Mouse (Mus musculus) lung, postnatal 4 days (tissue): ENCODE data around the gene Rpl12.

ENCODE experiments used
- DNase-seq, 2 experiments: peaks; one replicate each; pipeline ENCODE4 v3.0.0; 2021

Rpl12 gene

DNA sequence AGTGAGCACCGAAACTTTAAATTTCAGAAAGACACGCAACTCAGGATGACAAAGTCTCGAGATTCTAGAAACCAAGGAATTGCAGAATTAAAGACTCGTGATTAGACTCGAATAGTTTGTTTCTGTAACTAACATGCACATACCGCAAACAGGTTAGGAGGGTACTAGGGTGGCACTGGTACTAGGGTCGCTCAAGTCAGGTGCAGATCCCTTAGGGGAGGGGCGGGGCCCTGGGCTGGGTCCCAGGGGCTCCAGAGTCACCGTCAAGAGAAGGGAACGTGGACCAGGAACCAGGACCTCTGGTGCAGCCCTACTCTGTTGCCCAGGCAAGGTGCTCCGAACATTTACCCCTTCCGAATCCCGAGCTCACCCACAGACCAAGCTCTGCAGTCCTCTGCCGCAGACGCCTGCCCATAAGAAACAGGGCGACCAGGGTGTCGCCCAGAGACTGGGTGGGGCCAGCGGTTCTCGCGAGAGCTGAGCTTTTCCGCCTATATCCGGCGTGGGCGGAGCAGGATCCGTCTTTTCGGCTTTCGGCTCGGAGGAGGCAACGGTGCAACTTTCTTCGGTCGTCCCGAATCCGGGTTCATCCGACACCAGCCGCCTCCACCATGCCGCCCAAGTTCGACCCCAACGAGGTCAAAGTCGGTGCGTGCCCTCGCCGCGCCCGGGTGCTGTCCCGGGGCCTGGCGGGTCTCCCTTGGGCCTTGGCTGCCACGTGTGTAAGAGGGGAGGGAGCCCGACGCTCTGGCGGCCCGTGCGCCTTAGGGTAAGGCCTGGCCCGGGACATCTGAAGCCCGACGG is at the start of gene Rpl12, which contains the start of gene Lrsam1:
Gene Rpl12, plus strand, starts transcription at position 368 of the 804 bp plus-strand sequence.
Gene Lrsam1, minus strand, starts transcription at position 423 of the 804 bp plus-strand sequence.
- DNase-seq, result peak; percentile 96 to 97

DNA sequence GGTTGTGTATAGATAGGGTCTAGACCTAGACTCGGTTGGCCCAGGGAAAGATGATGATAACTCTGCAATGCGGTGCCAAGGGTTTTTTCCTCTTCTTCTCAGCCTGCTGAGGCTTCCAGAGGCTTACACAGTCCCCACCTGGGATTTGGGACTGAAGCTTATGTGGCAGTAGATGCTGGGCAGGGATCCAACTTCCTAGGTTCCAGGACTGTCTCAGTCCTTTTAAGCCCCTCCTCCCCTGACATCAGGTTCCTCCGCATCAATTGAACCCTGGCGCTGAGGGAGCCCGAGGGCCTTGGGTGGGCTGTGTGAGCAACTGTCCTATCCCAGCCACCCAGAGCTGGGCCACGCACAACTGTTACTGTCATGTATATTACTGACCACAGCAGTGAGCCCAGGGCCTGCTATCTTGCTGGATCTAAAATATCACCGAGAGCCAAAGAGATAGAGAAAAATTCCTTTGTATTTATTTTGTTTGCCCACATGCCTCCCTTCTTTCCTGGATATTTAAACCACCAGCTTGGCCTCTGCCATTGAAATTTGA is 49.6 kb upstream of the Rpl12 start:
- no peak for DNase-seq

DNA sequence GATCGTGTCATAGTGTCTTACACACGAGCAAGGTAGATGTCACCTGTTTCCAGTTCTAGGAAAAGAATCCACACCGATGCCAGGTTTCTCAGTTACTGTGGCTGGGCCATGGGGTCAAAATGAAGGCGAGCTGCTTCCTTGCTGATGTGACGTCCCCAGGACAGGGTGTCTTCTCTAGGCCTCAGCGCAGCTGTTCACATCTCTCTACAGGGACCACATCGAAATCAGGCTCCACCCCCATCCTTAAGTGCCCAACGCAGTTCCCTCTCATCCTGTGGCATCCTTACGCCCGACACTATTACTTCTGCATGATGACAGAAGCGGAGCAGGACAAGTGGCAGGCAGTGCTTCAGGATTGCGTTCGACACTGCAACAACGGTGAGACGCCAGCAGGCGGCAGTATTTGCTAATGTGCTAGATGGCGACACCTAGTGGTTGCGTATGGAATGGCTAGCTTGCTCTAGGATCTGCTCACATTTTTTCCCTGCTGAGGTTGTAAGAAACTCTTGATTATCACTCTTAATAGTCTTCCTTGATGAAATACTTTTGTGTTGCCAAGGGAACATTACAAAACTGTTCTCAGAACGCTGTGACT is 49.1 kb upstream of the Rpl12 start:
- DNase-seq, result peak; percentile 84 to 90

DNA sequence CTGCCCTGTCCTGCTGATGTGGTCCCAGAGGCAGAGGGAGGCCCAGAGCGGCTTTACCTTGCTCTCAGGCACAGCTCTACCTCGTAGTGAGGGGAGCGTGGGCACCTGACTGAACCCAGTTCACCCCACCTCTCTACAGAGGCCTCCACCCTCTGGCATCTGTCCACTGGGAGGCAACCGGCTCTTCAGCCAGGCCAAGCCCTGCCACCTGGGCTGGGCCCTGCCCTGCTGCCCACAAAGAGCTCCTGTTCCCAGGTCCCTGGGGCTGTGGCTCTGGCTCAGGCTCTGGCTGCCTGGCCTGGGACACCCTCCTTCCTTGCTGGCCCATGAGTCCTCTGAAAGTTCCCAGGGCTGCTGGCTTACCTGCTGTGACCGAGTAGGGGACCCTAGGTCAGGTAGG is 47.0 kb upstream of the Rpl12 start:
- DNase-seq, result peak; percentile 71 to 89

DNA sequence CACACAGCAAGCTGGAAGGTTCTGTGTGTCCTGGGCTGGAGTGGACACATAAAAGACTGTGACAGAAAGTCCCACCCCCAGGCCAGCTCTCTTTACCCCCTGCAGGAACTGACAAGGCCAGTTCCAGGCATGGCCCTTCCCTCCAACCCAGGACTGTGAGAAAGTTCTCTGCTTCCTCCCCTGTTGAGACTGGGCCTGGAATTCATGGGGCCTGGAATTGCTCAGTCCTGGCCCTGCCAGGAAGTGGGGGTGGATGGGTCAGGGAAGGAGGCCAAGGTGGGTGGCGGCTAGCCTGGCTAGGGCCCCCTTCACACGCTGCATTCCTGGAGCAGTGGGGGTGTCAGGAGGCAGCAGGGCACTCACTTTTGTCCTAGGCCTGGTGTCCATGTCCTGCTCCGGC is 46.5 kb upstream of the Rpl12 start:
- peak; percentile 79 to 90 for DNase-seq

DNA sequence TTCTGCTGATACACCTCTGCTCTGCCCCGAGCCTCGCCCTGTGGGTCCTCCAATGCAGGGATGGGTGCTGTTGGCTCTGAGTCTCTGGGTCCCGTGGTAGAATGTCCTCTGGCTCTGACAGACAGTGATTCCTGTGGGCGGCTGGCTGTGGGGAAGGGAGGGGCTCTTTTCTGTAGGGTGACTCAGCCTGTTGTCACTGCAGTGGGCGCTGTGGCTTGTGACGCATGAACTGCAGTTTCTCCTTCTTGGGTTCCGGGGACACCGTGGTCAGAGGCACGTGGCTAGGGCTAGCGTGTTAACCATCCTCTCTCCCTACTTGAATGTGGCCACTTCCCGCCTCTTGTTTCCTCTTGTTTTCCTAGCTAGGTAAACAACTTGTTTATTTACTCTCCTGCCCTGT is 43.8 kb upstream of the Rpl12 start:
- peak; percentile 71 to 73 for DNase-seq

DNA sequence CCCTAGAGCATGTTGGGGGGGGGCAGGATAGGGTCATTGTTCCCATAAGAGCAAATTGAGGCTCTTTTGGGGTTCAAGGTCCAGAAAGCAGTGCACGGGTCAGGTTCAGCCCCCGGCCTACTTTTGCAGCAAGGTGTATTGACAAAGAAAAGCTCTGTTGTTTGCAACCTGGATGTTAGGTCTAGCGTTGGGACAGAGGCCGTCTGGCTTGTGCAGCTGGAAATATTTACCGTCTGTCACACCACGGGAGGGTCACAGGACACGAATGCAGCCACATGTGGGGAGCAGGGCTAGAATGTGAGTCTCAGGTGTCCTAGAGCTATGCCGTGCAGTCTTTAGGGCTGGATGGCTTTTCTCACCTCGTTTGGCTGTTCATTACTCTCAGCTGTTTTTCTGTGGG is 43.0 kb upstream of the Rpl12 start:
- no peak for DNase-seq

DNA sequence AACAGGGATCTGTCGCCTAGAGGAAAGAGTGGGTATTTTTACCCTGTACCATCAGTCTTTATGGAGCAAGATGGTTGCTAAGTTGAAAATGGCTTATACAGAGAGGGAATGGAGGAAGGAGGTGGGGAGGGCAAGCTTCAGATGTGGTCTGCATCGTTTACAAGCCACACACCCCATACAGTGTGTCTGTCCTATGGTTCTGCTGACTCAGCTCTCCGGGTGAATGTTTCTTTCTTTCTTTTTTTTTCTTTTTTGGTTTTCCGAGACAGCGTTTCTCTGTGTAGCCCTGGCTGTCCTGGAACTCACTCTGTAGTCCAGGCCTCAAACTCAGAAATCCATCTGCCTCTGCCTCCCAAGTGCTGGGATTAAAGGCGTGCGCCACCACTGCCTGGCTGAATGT is 40.1 kb upstream of the Rpl12 start:
- no peak for DNase-seq

DNA sequence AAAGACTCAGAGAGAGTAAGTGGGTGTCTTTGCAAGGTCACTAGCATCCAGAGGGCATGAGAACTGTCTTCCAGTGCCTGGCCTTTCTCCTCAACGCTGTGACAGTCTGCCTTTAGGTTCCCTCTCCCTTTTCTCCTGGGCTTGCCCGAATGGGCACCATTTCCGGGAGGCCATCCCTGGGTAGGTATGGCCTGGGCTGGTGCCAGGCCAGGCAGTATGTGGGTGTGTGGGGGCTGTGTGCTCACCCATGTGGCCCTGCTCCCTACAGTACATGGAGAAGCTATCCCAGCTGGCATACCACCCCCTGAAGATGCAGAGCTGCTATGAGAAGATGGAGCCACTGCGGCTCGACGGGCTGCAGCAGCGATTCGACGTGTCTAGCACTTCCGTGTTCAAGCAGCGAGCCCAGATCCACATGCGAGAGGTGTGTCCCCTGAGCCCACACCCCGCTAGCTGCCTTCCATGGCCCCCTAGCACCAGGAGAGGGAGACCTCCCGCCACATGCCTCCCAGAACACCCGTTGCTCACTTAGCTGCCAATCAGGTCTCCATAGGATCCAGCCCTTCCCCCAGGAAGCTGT is 39.5 kb upstream of the Rpl12 start:
- DNase-seq, result no peak

DNA sequence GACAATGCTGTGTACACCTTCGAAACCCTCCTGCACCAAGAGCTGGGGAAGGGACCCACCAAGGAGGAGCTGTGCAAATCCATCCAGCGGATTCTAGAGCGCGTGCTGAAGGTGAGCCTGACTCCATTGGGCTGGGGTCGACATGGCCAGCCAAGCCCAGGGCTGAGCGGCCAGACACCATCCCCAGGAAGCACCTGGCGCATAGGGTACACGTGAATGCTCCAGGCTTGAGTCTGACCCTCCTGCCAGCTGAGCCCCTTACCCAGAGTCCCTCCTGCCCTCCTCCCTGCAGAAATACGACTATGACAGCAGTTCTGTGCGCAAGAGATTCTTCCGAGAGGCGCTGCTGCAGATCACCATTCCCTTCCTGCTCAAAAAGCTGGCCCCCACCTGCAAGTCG is 38.8 kb upstream of the Rpl12 start:
- no peak for DNase-seq

DNA sequence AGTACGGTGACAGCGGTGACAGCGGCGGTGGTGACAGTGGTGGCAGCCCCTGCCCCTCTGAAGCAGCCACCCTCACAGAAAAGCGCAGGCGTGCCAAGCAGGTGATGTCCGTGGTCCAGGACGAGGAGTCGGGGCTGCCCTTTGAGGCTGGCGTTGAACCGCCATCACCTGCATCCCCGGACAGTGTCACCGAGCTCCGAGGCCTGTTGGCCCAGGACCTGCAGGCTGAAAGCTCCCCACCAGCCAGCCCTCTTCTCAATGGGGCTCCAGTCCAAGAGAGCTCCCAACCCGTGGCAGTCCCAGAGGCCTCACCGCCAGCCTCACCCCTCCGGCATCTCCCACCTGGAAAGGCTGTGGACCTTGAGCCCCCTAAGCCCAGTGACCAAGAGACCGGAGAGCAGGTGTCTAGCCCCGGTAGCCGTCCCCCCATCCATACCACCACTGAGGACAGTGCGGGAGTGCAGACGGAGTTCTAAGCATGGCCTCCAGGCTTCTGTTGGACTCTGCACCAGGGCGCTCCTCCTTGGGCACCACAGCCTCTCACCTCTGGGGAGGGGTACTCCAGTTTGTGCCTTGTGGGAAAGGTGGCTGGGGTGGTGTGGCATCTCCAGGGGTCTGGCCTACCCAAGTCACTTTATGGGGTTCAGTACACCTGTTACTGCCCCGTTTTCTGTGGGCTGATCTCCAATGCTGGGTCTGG is 37.7 kb upstream of the Rpl12 start:
- no peak for DNase-seq

DNA sequence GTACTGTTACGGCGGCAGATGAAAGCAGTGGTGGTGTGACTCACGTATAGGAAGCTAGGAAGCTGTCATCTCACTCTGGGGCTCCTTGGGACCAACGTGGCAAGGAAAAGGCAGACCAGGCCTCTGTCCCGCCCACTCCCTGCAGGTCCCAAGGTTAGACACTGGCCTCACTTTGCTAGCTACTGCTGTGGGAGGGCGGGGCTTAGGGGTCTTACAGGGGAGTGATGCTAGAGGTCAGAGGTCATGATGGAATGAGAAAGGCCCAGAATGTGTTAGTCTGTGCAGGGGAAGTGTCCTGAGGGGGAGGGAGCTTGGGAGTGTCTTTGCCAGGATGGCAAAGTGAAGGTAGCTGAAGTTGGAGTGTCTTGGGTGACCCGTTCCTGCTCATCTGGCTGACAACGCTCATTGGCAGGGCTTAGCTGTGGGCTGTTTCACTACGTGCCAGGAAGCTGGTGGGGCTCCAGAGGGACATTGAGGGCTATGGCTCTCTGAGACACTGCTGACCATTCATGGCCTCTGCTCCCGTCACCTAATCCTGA is 37.0 kb upstream of the Rpl12 start:
- DNase-seq, result no peak

DNA sequence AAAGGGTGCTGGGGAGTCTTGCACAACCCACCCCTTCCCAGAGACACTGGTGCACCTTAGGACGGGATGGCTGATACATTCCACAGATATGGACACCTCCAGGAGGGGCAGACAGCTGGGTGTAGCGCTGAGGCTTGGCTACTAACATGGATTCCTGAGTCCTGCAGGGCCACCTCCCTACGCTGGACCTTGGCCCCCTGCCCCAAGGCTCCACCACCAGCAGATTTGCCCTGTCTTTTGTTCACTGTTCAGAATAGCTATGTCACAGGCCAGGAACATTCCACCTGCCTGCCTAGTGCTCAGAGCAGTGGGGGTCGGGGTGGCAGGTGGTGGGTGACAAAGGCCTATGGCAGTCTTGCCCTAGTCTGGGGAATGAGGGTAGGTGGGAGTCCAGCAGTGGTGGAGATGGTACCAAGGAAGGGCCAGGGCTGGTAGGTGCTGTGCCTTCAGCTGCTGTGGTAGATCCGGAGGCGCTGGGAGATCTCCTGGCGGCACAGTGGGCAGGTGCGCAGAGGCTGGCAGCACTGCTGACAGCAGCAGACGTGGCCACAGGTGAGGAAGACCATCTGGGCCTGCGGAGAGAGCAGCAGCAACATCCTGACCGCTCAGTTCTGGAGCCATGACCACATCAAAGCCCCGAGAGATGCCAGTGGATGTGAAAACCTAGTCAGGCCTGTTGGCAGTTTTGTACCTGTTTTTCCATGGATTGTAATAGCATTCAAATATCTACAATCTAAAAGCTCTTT is 34.9 kb upstream of the Rpl12 start:
- DNase-seq, result no peak

DNA sequence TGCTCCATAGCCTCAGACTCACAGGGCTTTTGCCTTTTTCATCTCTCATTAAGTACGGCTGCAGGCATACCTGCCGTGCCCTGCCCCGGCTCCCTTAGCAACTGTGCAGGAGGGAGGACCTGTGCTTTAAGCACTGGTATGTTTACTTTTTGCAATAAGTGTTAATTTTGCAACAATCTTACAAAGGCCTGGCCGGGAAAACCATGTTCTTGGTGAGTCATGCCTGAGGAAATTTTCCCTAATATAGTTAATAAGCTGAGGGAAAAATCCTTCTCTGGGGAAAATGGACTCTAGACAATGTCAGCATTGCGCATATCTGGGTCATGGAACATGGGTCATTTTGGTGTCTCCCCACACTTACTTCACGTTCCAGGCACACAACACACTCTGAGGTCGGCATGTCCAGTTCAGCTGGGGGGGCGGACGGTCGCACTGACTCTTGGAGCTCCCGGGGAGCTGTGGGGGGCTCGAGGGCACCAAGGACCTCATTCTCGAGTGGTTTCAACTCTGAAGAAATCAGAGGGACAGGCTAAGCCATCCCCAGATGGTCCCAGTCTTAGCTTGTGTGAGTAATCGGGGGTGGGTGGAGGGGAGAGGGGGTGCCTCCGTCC is 33.6 kb upstream of the Rpl12 start:
- peak; percentile 58 to 79 for DNase-seq

DNA sequence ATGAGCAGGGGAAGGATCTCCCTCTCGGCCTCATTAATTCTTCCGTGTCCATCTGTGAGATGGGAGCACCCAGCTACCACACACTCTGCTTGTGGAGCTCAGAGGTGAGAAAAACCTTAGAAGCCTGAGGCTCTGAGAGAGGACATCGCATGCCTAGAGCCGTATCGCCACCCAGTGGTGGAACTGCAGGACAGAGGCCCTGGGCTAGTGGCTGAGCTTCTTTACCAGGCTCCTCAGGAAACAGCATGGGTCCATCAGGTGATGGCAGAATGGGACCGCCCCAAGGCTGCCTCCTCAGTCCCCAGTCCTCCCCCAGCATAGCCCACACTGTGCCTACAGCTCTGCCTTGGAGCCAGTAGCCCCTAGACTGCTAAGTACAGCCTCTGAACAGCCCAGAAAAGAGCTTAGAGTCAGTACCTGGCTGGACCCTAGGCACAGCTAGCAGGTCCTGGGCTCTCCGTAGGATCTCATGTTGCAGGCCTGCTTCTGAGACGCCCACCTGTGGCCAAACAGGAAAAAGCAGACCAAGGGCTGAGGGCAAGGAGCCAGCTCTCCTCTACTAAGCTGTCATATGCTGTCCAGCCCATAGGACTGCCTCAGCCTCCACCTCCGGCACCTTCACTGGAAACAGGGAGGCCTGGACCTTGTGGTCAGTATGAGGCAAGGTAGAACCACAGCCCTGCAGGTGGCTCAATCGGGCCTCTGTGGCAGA is 33.0 kb upstream of the Rpl12 start:
- DNase-seq, result peak; percentile 87 to 89

DNA sequence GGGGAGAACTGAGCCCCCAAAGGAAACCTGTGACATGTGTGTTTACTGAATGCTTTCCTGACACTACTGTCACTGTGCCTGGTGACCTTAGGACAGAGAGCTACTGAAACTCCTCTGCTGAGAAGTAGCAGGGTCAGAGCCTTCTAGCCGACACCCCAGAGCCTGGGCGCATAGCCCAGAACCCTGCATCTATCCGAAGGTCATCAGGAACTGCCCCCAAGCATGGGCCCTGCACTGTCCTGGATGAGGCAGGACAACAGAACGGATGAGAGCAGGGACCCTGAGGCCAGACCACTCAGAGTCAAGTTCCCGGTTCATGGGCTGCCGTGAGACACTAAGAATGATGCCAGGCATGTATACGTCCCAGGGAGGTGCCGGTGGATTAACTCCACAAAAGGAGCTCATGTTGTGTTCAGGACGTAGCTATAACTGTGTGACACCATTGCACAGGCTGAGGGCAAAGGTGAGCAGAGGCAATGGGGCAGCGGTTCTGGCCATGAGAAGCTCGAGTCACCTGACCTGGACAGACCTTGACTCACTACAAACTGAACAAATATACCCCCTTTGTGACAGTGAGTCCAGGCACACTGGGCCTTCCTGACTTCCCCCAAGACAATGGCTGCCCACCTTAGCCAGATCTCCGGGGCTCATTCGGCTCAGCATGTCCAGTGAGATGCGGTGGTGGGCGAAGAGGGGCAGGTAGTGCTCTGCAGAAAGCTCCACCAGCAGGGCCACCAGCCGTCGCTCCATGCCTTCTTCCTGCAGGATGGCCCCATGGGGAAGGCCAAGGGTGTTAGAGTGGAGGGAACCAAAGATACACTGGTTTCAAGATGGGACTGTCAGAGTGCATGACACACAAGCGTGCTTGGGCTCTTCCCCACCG is 32.2 kb upstream of the Rpl12 start:
- no peak for DNase-seq

DNA sequence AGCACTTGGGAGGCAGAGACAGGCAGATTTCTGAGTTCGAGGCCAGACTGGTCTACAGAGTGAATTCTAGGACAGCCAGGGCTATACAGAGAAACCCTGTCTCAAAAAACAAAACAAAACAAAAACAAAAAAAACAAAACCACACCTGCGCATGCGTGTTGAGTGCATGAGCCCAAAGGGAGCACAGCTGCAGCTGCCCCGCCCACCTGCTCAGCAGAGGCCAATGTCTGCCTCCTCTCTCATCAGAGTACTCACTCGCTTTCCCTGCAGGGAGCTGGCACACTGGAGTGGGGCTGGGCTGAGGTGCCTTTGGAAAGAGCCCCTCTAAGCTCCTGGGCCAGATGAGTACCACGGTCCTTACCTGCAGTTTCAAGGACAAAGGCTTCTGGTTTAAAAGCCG is 29.6 kb upstream of the Rpl12 start:
- DNase-seq, result no peak

DNA sequence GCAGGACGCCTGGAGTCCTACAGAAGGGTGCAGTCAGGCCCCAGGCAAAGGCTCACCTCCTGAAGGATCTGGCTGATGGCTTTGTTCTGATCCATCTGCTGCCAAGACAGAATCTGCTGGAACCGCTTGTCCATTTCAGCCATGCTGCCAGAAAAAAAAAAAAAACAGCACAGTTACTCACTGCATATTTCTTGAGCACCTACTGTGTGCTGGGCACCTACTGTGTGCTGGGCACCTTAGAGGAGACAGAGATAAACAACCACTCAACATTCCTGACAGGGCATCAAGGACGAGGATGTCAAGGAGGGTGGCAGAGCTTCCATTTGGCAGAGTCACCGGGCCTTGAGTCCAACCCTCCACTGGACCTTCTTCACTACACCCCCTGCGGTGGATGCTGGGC is 22.6 kb upstream of the Rpl12 start:
- DNase-seq, result no peak

DNA sequence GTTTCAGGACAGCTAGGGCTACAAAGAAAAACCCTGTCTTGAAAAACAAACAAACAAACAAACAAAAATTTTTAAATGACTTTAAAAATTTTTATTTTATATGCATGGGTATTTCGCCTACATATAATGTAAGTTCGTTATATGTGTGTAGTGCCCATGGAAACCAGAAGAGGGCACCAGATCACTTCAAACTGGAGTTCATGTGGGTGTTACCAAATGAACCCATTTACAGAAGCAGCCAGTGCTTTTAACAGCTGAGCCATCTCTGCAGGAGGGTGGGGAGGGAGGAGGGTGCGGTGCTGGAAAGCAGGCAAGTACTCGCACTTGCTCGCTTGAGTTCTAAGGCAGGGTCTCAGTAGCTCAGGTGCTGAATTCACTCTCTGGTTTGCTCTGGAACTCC is 21.9 kb upstream of the Rpl12 start:
- peak in 1 of 2 experiments; percentile 53 for DNase-seq

DNA sequence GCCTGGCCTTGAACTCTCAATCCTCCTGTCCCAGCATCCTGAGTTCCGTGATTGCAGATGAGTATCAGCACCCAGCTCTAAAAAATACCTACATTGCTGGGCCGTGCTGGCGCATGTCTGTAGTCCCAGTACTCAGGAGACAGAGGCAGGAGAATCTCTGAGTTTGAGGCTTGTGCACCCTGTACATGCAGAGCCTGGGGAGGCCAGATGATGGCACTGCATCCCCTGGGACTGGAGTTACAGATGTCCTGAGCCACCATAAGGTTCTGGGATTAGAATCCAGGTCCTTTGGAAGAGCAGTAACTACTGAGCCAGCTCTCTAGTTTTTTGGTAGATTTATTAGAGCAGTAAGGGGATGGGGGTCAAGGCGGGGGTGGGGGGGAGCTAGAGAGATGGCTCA is 20.9 kb upstream of the Rpl12 start:
- no peak for DNase-seq
